Mouse (Mus musculus) embryonic facial prominence, embryonic 12.5 days (tissue): ENCODE measurements around the gene Vmn2r28. TPM values are rescaled to one million over a fixed set of nuclear protein-coding genes. Genes with fewer than 3 reads are reported as not detected.
"Not testable (repeated sequence)": the region's sequence is repeated elsewhere in the genome, so short reads cannot be mapped to it uniquely, and the experiment has no call there.

ENCODE experiments used
- ATAC-seq: fragments of 200-750 bp; cut with Nextera tagmentation; 2 replicates; pipeline ENCODE4 v1.8.0; 2017; ENCODE audit not compliant: insufficient number of reproducible peaks, insufficient read depth, low FRiP score, low TSS enrichment
- H3K27ac ChIP-seq: fragments of 300-500 bp; sonication (generic); 2 replicates; pipeline ENCODE4 v1.5.1; 2016; ENCODE audit warnings: mild to moderate bottlenecking
- H3K27me3 ChIP-seq: fragments of 300-500 bp; sonication (generic); 2 replicates; pipeline ENCODE4 v1.6.1; 2016; ENCODE audit warnings: mild to moderate bottlenecking, moderate library complexity
- H3K36me3 ChIP-seq: fragments of 300-500 bp; sonication (generic); 2 replicates; pipeline ENCODE4 v1.6.1; 2016; ENCODE audit warnings: mild to moderate bottlenecking
- H3K4me1 ChIP-seq: fragments of 300-500 bp; sonication (generic); 2 replicates; pipeline ENCODE4 v1.6.1; 2016
- H3K4me2 ChIP-seq: fragments of 300-500 bp; sonication (generic); replicated peaks from 2 replicates; pipeline ENCODE4 v1.6.1; 2016; ENCODE audit warnings: mild to moderate bottlenecking, moderate library complexity
- H3K4me3 ChIP-seq: fragments of 300-500 bp; sonication (generic); 2 replicates; pipeline ENCODE4 v1.5.1; 2016; ENCODE audit warnings: mild to moderate bottlenecking
- H3K9ac ChIP-seq: fragments of 300-500 bp; sonication (generic); 2 replicates; pipeline ENCODE4 v1.6.1; 2016; ENCODE audit warnings: mild to moderate bottlenecking, moderate library complexity
- H3K9me3 ChIP-seq: fragments of 300-500 bp; sonication (generic); 2 replicates; pipeline ENCODE4 v1.6.1; 2016; ENCODE audit warnings: mild to moderate bottlenecking, moderate library complexity
- WGBS: fragments of 180-500 bp; shearing (Covaris S2); methylation state at CpG from one replicate; pipeline ENCODE4 v1.1.7; 2016; 5-methylcytosine and 5-hydroxymethylcytosine counted together
- polyA plus RNA-seq: library from polyadenylated mRNA; unstranded; fragments of >200 nt; fragmentation: Nextera tagmentation; extraction: Ambion mirVana; gene quantifications from 2 replicates; pipeline ENCODE4 v1.2.1, GENCODE M21; 2016

The Vmn2r28 gene
- not detected in 2 replicates for polyA plus RNA-seq

- not testable (repeated sequence) for H3K27ac ChIP-seq, H3K9me3 ChIP-seq, ATAC-seq, H3K9ac ChIP-seq, H3K4me2 ChIP-seq, H3K4me1 ChIP-seq, H3K4me3 ChIP-seq, H3K36me3 ChIP-seq, H3K27me3 ChIP-seq
Observed at GRCm38 (mm10) chr7:5493856-5494255, at the start of gene Vmn2r28. TSS of gene Vmn2r28 (minus strand) at chr7:5493956.

- H3K9me3 ChIP-seq, H3K9ac ChIP-seq, H3K4me3 ChIP-seq, H3K4me1 ChIP-seq, H3K27me3 ChIP-seq, ATAC-seq, H3K27ac ChIP-seq, H3K4me2 ChIP-seq, H3K36me3 ChIP-seq: not testable (repeated sequence)
- WGBS = 51% methylated on average over 3 of the region's 3 CpGs
Observed at GRCm38 (mm10) chr7:5540770-5541436, 47.1 kb upstream of the Vmn2r28 start.

GRCm38 (mm10) chr7:5456674-5457073 is 37.1 kb downstream of the Vmn2r28 start, which contains the start of gene Vmn1r59:
TSS of gene Vmn1r59 (minus strand) at chr7:5456774.
- Histone ChIP-seq H3K9me3 (peaks cover 26% of the 10 kb centered on the region; the same call in 1 of the 2 replicates), H3K4me2 (no peak within 1 kb of the TSS), H3K4me3 (no peak within 1 kb of the TSS), H3K27ac (no peak within 1 kb of the TSS), H3K4me1 (no peaks in the 10 kb centered on the region), H3K27me3 (no peaks in the 10 kb centered on the region), H3K9ac (no peak within 1 kb of the TSS), H3K36me3 (no peaks in the 10 kb centered on the region)
- ATAC-seq = no peak

GRCm38 (mm10) chr7:5454011-5454410 is 39.7 kb downstream of the Vmn2r28 start:
- not testable (repeated sequence) for H3K4me1 ChIP-seq, H3K36me3 ChIP-seq, H3K4me3 ChIP-seq, H3K27ac ChIP-seq, H3K27me3 ChIP-seq, ATAC-seq, H3K4me2 ChIP-seq, H3K9ac ChIP-seq
- H3K9me3 ChIP-seq = peaks cover 19% of the 10 kb centered on the region; the same call in 1 of the 2 replicates
- 64% methylated on average over 3 of the region's 3 CpGs for WGBS

GRCm38 (mm10) chr7:5448627-5449026 is 45.1 kb downstream of the Vmn2r28 start:
- no peak overlapping the region for H3K4me3 ChIP-seq
- 0 out of 2 replicates have a peak, but pooled peaks cover 3% of the 10 kb centered on the region for H3K9me3 ChIP-seq
- no peak overlapping the region for H3K4me2 ChIP-seq
- H3K36me3 ChIP-seq = no peaks in the 10 kb centered on the region
- H3K27me3 ChIP-seq = no peaks in the 10 kb centered on the region
- no peak for ATAC-seq
- H3K9ac ChIP-seq = no peak overlapping the region
- no peak overlapping the region for H3K27ac ChIP-seq
- H3K4me1 ChIP-seq = no peaks in the 10 kb centered on the region

Other genes with a start within 250 kb of the Vmn2r28 start
- gene Gm5065, start 143.4 kb downstream of the Vmn2r28 start, polyA plus RNA-seq = not detected in 2 replicates
- not detected in 2 replicates for gene Nlrp2, start 142.9 kb downstream of the Vmn2r28 start, polyA plus RNA-seq
- gene Vmn1r58, start 80.6 kb downstream of the Vmn2r28 start, polyA plus RNA-seq = not detected in 2 replicates
- gene Vmn1r59, start 37.2 kb downstream of the Vmn2r28 start, polyA plus RNA-seq = not detected in 2 replicates
- gene Vmn1r60, start 53.4 kb upstream of the Vmn2r28 start, polyA plus RNA-seq = not detected in 2 replicates
- not detected in 2 replicates for gene Vmn1r61, start 119.3 kb upstream of the Vmn2r28 start, polyA plus RNA-seq
- gene Vmn1r62, start 179.7 kb upstream of the Vmn2r28 start, polyA plus RNA-seq = not detected in 2 replicates